Mouse (Mus musculus) lung, postnatal 0 days (tissue): Measurements from ENCODE around the gene Hsd17b2.

ENCODE experiments used
- CTCF ChIP-seq: IDR thresholded peaks from 2 replicates; pipeline ENCODE4 v1.5.1; 2016; ENCODE audit warnings: antibody characterized with exemption, mild to moderate bottlenecking
- EP300 ChIP-seq: IDR thresholded peaks from 2 replicates; pipeline ENCODE4 v1.6.1; 2016; ENCODE audit warnings: antibody characterized with exemption, mild to moderate bottlenecking, control low read depth

GRCm38 (mm10) chr8:117677011-117677410, 24.7 kb upstream of the Hsd17b2 start:
- no peak for TF ChIP-seq CTCF
- no peak for TF ChIP-seq EP300
